Mouse (Mus musculus) left cerebral cortex, postnatal 10 days (tissue): ENCODE results near the gene Aqr. TPM values are rescaled to one million over a fixed set of nuclear protein-coding genes. Genes with fewer than 3 reads are reported as not detected.

Experiments
- DNase-seq, 2 experiments: peaks; one replicate each; pipeline ENCODE4 v3.0.0; 2021 to 2022; ENCODE audit warnings: low spot score in 2 of 2, mixed read lengths in 1 of 2; ENCODE audit errors: extremely low spot score in 1 of 2
- intact Hi-C: fragments of 180-260 bp; cut with DNase I; formaldehyde crosslinking; loops from one replicate; pipeline ENCODE4 v1.15.1; 2025
- total RNA-seq, 2 experiments: library from RNA; stranded (reverse); gene quantifications; 2 replicates each; pipeline ENCODE4 v1.2.3; 2021

Gene Aqr
- total RNA-seq, 2 experiments from 2014 or later: 24.8 to 27.7 TPM

DNA sequence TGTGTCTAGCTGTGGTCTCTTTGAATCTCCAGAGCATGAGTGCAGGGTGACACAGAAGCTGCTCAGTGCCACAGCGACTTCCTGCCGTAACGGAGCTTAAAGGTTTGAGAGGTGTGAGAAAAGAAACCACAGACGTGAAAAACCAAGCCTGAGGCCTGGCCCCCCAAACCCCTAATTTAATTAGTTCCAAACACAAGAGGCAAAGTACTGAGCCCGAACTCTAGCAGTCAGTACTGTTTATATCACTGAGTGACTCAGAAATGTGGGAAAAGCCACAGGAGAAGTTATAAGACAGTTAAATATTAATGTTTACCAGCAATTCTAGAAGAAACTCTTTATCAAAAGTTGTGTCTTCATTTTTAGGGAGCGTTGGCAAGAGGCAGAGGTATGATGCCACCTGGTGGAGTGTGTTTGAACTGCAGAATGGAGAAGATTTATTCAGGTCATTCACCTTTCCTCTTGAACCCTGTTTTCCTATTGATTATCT is 41.5 kb downstream of the Aqr start:
- intact Hi-C loops: loop anchor here (1.0 kb wide), 1 partner anchor 278 kb away; no protein-coding TSS in a partner anchor
- DNase-seq: peak; percentile 20 to 32

DNA sequence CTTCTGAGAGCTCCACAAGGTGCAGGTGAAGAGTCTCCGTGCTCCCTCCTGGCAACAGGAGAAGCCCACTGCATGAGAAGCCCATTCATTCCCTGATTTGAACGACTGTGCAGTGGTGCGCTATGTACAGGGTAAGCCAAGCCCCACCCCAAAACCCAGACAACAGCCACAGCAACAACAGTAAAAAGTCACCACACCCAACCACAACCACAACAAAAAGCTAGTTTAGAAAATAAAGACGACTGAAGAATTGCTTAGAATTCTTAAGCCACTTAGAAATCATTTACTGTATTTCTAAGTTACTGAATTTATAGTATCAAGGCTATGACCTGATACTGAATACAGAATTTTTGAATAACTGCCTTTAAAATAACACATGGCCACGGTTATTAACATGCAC is 41.9 kb downstream of the Aqr start:
- intact Hi-C loops: loop anchor here (1.0 to 5.0 kb wide), 2 partner anchors 38 to 278 kb away; no protein-coding TSS in a partner anchor

GRCm38 (mm10) chr2:114143842-114144241 is 43.0 kb downstream of the Aqr start:
- intact Hi-C loops: loop anchor here (5.0 kb wide), 1 partner anchor 37 kb away; no protein-coding TSS in a partner anchor
- DNase-seq: no peak

More for the DNA sequence above, 41.9 kb downstream of the Aqr start:
- DNase-seq: no peak

DNA sequence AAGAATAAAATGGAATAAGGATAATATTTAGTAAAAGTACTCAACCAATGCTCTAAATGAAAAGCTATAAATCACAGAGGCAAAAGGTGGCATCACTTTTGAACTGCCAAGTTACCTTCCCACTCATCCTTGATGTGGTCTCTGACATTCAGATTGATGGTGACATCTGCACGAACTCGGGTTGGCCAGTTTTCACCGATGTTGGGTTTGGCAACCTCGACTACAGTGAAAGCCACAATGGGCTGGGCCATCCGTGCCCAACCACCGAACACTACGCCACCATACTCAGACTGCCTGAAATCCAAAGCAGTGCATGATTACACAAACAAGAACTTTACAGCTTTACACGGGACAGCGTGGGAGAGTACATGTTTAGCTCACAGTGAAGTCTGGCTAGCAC is 50.1 kb downstream of the Aqr start:
- intact Hi-C loops: no loop called here
- no peak for DNase-seq

DNA sequence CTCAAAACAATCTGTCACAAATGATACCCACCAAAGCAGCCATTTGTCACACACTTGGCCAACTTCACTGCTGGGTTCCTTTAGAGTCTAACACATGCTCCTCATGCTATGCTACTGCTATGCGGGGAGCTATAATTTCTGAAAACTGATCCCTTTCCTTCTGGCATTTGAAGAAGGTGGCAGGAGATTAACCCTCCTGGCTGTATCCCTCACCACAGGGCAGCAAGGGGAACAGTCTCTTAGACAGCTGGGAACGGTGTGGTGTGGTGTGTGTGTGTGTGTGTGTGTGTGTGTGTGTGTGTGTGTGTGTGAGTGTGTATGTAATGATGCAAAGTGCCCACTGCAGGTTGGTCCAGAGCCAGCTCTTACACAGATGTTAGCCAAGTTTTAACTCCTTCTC is 51.0 kb downstream of the Aqr start:
- intact Hi-C loops: no loop called here
- no peak for DNase-seq

DNA sequence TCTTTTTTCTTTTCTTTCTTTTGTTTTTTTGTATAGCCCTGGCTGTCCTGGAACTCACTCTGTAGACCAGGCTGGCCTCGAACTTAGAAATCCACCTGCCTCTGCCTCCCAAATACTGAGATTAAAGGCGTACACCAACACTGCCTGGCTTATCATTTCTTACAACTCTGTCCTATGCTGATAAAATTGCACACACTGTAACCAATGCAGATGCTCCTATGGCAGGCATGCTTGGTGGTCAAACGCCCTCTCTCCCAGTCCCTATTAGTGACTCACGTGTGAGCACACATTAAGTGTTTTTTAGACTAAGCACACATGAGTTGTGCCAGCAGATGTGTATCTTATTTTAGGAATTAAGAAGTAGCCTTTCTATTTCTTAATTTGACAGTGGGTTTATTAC is 53.5 kb downstream of the Aqr start:
- no peak for DNase-seq
- intact Hi-C loops: no loop called here

DNA sequence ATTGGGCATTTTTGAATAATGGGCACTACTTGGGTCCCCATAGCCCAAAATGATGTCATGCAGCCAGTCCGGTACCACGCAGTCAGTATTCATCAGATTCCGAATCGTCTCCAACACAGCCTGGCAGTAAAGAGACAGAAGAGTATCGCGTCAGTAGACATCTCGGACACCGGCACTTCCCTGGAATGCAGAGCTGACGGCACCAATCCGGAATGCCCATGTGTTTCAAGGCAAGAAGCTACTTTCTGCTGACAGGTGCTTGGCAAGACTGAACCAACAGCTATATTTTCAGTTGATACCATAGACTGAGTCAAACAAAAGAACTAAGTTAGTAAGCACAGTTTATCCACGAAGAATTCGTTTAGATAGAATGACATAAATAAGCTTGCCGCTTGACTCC is 56.2 kb downstream of the Aqr start:
- no peak for DNase-seq
- intact Hi-C loops: no loop called here

GRCm38 (mm10) chr2:114123304-114123703 is 63.5 kb downstream of the Aqr start:
- intact Hi-C loops: no loop called here
- DNase-seq: no peak

- intact Hi-C loops: no loop called here
- peak in 1 of 2 experiments; percentile 52 for DNase-seq
Observed at GRCm38 (mm10) chr2:114119451-114119850, 67.4 kb downstream of the Aqr start.

- no peak for DNase-seq
- intact Hi-C loops: no loop called here
Observed at GRCm38 (mm10) chr2:114117665-114118064, 69.2 kb downstream of the Aqr start.

DNA sequence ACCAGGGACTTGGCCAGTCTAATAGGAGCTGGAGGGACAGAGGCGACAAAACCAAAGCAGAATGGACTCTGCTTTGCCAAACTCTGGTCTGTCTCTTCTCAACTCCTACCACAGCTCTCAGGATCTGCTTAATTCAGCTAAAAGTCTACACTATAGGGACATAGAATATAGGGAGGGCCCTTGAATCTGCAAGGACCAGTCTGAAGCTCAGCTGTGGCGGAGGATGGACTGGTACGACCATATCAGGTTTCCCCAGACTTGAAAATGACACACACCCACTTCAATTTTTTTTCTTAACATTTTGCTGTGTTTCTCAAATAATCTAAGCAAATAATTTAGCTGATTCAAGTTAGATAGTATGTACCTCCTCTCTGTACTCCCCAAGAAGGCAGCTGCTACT is 69.6 kb downstream of the Aqr start:
- intact Hi-C loops: no loop called here
- DNase-seq: no peak

DNA sequence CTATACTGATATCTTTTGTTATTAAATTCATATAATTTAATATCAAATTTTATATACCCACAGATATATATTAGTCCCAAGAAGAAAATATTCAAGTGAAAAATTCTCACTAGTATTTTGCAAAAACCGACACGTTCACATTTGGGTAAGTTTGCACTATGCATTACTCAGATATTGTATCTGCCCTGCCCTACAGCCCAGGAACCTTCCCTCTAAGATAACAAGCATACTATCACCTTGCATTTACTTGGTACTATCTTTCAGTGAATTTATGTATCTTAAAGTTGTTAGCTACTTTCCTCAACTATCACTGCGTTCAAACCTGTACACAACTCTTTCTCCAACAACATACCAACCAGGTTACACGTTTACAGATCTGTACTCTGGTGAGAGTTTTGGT is 71.3 kb downstream of the Aqr start:
- no peak for DNase-seq
- intact Hi-C loops: no loop called here

- DNase-seq: no peak
Observed at GRCm38 (mm10) chr2:114107288-114108278, 79.2 kb downstream of the Aqr start.

GRCm38 (mm10) chr2:114106383-114106782 is 80.4 kb downstream of the Aqr start:
- intact Hi-C loops: loop anchor here (5.0 kb wide), 1 partner anchor 36 kb away; no protein-coding TSS in a partner anchor

More at GRCm38 (mm10) chr2:114107288-114108278, 79.2 kb downstream of the Aqr start:
- intact Hi-C loops: loop anchor here (5.0 kb wide), 1 partner anchor 35 kb away; no protein-coding TSS in a partner anchor

GRCm38 (mm10) chr2:114102471-114102870 is 84.4 kb downstream of the Aqr start:
- DNase-seq: no peak
- intact Hi-C loops: no loop called here

More at GRCm38 (mm10) chr2:114106383-114106782, 80.4 kb downstream of the Aqr start:
- no peak for DNase-seq

DNA sequence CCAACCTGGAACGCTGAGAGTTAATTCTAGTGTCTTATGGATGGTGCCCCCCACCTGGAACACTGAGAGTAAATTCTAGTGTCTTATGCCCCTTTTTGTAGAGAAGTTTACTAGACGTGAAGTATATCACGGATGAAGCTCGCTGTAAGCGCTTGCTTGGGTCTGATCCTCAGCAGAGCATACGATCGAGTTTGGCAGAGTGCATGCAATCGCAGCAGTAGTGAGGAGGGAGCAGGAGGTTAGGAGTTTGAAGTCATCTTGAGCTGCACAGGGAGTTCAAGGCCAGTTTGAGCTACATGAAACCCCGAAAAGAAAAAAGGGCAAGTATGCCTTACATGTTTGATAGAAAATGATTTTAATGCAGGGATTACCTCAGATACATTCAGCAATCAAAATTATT is 86.0 kb downstream of the Aqr start:
- intact Hi-C loops: no loop called here
- DNase-seq: no peak

- no peak for DNase-seq
- intact Hi-C loops: loop anchor here (5.0 kb wide), 1 partner anchor 233 kb away; no protein-coding TSS in a partner anchor
Observed at GRCm38 (mm10) chr2:114099816-114100215, 87.0 kb downstream of the Aqr start.

- DNase-seq: no peak
- intact Hi-C loops: loop anchor here (5.0 kb wide), 1 partner anchor 232 kb away; no protein-coding TSS in a partner anchor
Observed at GRCm38 (mm10) chr2:114099109-114099508, 87.7 kb downstream of the Aqr start.

DNA sequence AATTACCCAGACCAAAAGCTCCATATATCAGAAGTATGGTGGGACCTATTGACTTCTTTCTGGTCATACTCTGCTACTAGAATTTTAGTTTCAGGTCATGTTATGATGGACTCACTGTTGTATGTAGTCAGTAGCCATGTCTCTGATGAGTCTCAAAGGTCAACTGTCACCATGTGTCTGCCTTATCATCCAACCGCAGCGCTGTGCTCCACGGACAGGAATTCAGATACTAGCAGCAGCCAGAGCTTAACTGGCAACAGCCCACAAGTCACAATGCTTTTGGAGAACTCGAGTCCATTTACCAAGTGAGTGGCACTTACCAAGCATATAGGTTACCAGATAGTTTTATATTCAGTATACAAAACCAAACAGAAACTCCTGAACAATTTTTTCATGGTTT is 89.2 kb downstream of the Aqr start:
- intact Hi-C loops: loop anchor here (5.0 kb wide), 1 partner anchor 230 kb away; no protein-coding TSS in a partner anchor
- no peak for DNase-seq

DNA sequence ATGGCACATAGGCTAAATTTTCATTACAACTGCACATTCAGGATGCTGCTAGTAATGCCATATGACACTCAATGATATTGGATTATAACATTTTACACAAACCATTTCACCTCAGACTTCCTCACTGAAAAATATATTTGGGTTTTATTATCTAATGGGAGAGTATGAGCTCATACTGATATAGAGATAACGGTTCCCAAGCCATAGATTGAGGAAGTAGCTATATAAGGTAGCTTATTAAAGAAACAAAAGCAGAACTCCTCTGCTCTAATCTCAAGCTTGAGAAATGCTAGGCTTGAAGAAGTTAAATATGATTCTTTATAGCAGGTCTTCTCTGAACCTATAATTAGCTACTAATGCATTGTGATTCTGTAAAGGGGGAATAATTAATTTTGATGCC is 90.3 kb downstream of the Aqr start:
- DNase-seq: no peak
- intact Hi-C loops: loop anchor here (5.0 kb wide), 1 partner anchor 229 kb away; no protein-coding TSS in a partner anchor
